Mouse (Mus musculus) NIH3T3 (cell line): ENCODE data around the gene Slc1a5.

ENCODE experiments used
- DNase-seq: peaks from one replicate; pipeline ENCODE4 v3.0.0-alpha.2; 2012; ENCODE audit warnings: low read depth

The Slc1a5 gene

GRCm38 (mm10) chr7:16846775-16847174 is 65.6 kb downstream of the Slc1a5 start:
- DNase-seq: no peak

DNA sequence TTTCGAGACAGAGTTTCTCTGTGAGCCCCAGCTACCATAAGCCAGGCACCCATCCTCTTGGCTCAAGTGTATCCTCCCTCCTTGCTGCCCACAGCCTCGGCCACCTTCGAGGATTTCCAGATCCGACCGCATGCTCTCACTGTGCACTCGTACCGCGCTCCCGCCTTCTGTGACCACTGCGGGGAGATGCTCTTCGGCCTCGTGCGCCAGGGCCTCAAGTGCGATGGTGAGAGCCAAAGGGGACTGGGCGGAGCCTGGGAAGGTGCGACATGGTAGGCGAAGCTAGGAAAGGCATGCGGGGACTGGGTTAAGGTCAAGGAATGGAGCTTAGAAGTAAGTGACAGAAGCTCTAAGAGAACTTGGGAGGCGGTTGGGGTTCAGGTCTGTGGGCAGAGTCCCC is 66.4 kb downstream of the Slc1a5 start:
- no peak for DNase-seq
